Mouse (Mus musculus): Measurements from ENCODE around the gene Lsm8. TPM values are rescaled to one million over a fixed set of nuclear protein-coding genes. Genes with fewer than 3 reads are reported as not detected.

Lsm8 gene
- polyA plus RNA-seq, 1 experiment from 2014 or later: 242 TPM

Other genes starting within 250 kb of the Lsm8 start
- gene Ankrd7, start 17.7 kb downstream of the Lsm8 start, polyA plus RNA-seq (2014; fragmentation: Nextera tagmentation; extraction: Ambion mirVana): 0.21 TPM in 1 of 2 replicates, not detected in the other

Data from limb, embryonic 11.5 days (tissue).